Mouse (Mus musculus): ENCODE results near the gene Gm17374. TPM values are rescaled to one million over a fixed set of nuclear protein-coding genes. Genes with fewer than 3 reads are reported as not detected.
"Not testable (repeated sequence)": the region's sequence is repeated elsewhere in the genome, so short reads cannot be mapped to it uniquely, and the experiment has no call there.

Gm17374 gene
- not detected for polyA plus RNA-seq (2012; fragmentation: generic; extraction: Trizol)

DNA sequence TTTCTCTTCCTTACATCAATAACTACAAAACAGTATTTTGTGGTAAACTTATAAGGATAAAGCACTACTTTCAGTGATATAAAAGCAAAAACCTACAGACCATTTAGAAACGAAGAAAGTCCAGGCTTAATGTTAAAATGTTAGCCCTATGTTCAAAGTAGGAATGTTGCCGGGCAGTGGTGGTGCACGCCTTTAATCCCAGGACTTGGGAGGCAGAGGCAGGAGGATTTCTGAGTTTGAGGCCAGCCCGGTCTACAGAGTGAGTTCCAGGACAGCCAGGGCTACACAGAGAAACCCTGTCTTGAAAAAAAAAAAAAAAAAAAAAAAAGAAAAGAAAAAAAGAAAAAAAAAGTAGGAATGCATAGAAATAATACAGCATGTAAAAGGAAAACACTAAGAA lies at the start of gene Gm17374:
Gene Gm17374 (plus strand): TSS at position 301 of the 400 bp plus-strand sequence.
- not testable (repeated sequence) for H3K79me2 ChIP-seq (ENCODE audit: control insufficient read depth, insufficient read depth); H3ac ChIP-seq (ENCODE audit: control insufficient read depth, insufficient read length); H3K27me3 ChIP-seq (ENCODE audit: control insufficient read depth, insufficient read depth, insufficient read length); H3K4me2 ChIP-seq (ENCODE audit: low read depth); H3K4me3 ChIP-seq
- H3K36me3 ChIP-seq (ENCODE audit: control insufficient read depth, insufficient read depth): peaks cover 58% of the 10 kb centered on the region

DNA sequence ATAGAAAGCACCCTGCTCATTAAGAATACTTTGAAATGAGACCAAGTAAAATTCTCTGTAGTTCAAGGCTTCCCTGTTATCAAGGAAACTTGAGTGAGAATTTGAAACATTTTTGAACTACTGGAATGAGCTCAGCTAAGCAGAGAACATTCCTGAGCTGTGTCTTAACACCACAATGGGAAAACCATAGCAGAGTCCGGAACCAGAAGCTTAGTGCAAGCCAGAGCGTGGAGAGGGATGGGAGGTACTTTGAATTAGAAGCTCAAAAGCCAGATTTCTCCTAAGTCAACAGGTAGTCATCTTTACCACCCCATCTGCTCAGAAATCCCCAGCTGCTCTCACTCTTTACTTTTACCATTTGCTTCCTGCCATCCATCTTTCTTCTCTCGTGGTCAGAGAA lies 46.9 kb upstream of the Gm17374 start:
- TF ChIP-seq USF1 (IDR thresholded peaks at IDR 0.05; ENCODE audit: low read depth) (no peak), SRF (IDR thresholded peaks at IDR 0.05; ENCODE audit: control insufficient read depth, insufficient read length, low read depth) (no peak), MYOG (IDR thresholded peaks at IDR 0.05; ENCODE audit: control insufficient read depth in 1 of 3, insufficient read depth in 1 of 3, insufficient read length in 2 of 3, low read depth in 2 of 3) (no peak), CEBPB (IDR thresholded peaks at IDR 0.05; ENCODE audit: insufficient read depth, poor library complexity, severe bottlenecking) (no peak), MAX (IDR thresholded peaks at IDR 0.05; ENCODE audit: low read depth) (no peak), POLR2AphosphoS2 (IDR thresholded peaks at IDR 0.05; ENCODE audit: insufficient read length, low read depth) (no peak), POLR2A (IDR thresholded peaks at IDR 0.05; ENCODE audit: insufficient read length, low read depth) (no peak), TCF12 (IDR thresholded peaks at IDR 0.05; ENCODE audit: insufficient read depth, poor library complexity, severe bottlenecking) (no peak), MYOD1 (IDR thresholded peaks at IDR 0.05; ENCODE audit: control insufficient read depth in 1 of 3, insufficient read length in 2 of 3, low read depth in 2 of 3) (no peak), REST (IDR thresholded peaks at IDR 0.05; ENCODE audit: insufficient read depth, insufficient read length) (no peak), TCF3 (IDR thresholded peaks at IDR 0.05; ENCODE audit: insufficient read length, low read depth) (no peak), E2F4 (IDR thresholded peaks at IDR 0.05; ENCODE audit: insufficient read depth) (no peak)
- H3K4me2 ChIP-seq (ENCODE audit: low read depth): peak overlapping the region; percentile 45
- no peak overlapping the region for H3ac ChIP-seq (ENCODE audit: control insufficient read depth, insufficient read length)
- no peaks in the 10 kb centered on the region for H3K27me3 ChIP-seq (ENCODE audit: control insufficient read depth, insufficient read depth, insufficient read length)
- H3K4me3 ChIP-seq: no peak overlapping the region
- H3K79me2 ChIP-seq (ENCODE audit: control insufficient read depth, insufficient read depth): no peaks in the 10 kb centered on the region
- no peaks in the 10 kb centered on the region for H3K36me3 ChIP-seq (ENCODE audit: control insufficient read depth, insufficient read depth)

GRCm38 (mm10) chr2:140107641-140108040 lies 44.2 kb upstream of the Gm17374 start:
- Histone ChIP-seq H3K79me2 (ENCODE audit: control insufficient read depth, insufficient read depth) (no peaks in the 10 kb centered on the region), H3K4me2 (ENCODE audit: low read depth) (no peak overlapping the region)
- TF ChIP-seq CEBPB (IDR thresholded peaks at IDR 0.05; ENCODE audit: insufficient read depth, poor library complexity, severe bottlenecking) (peak; percentile 35), E2F4 (IDR thresholded peaks at IDR 0.05; ENCODE audit: insufficient read depth) (no peak)

GRCm38 (mm10) chr2:140108945-140109344 lies 42.9 kb upstream of the Gm17374 start:
- H3K36me3 ChIP-seq (ENCODE audit: control insufficient read depth, insufficient read depth): no peaks in the 10 kb centered on the region
- no peak overlapping the region for H3ac ChIP-seq (ENCODE audit: control insufficient read depth, insufficient read length)
- no peak overlapping the region for H3K4me2 ChIP-seq (ENCODE audit: low read depth)
- no peaks in the 10 kb centered on the region for H3K79me2 ChIP-seq (ENCODE audit: control insufficient read depth, insufficient read depth)
- H3K27me3 ChIP-seq (ENCODE audit: control insufficient read depth, insufficient read depth, insufficient read length): no peaks in the 10 kb centered on the region
- TF ChIP-seq MAX (IDR thresholded peaks at IDR 0.05; ENCODE audit: low read depth) (no peak), POLR2AphosphoS2 (IDR thresholded peaks at IDR 0.05; ENCODE audit: insufficient read length, low read depth) (no peak), MYOG (IDR thresholded peaks at IDR 0.05; ENCODE audit: control insufficient read depth in 1 of 3, insufficient read depth in 1 of 3, insufficient read length in 2 of 3, low read depth in 2 of 3) (no peak), SRF (IDR thresholded peaks at IDR 0.05; ENCODE audit: control insufficient read depth, insufficient read length, low read depth) (no peak), TCF3 (IDR thresholded peaks at IDR 0.05; ENCODE audit: insufficient read length, low read depth) (no peak), POLR2A (IDR thresholded peaks at IDR 0.05; ENCODE audit: insufficient read length, low read depth) (no peak), CEBPB (IDR thresholded peaks at IDR 0.05; ENCODE audit: insufficient read depth, poor library complexity, severe bottlenecking) (no peak), REST (IDR thresholded peaks at IDR 0.05; ENCODE audit: insufficient read depth, insufficient read length) (no peak), TCF12 (IDR thresholded peaks at IDR 0.05; ENCODE audit: insufficient read depth, poor library complexity, severe bottlenecking) (no peak), E2F4 (IDR thresholded peaks at IDR 0.05; ENCODE audit: insufficient read depth) (no peak), MYOD1 (IDR thresholded peaks at IDR 0.05; ENCODE audit: control insufficient read depth in 1 of 3, insufficient read length in 2 of 3, low read depth in 2 of 3) (no peak), USF1 (IDR thresholded peaks at IDR 0.05; ENCODE audit: low read depth) (no peak)
- H3K4me3 ChIP-seq: no peak overlapping the region

More at GRCm38 (mm10) chr2:140107641-140108040, 44.2 kb upstream of the Gm17374 start:
- no peak overlapping the region for H3ac ChIP-seq (ENCODE audit: control insufficient read depth, insufficient read length)
- H3K27me3 ChIP-seq (ENCODE audit: control insufficient read depth, insufficient read depth, insufficient read length): no peaks in the 10 kb centered on the region
- H3K36me3 ChIP-seq (ENCODE audit: control insufficient read depth, insufficient read depth): no peaks in the 10 kb centered on the region
- no peak overlapping the region for H3K4me3 ChIP-seq

DNA sequence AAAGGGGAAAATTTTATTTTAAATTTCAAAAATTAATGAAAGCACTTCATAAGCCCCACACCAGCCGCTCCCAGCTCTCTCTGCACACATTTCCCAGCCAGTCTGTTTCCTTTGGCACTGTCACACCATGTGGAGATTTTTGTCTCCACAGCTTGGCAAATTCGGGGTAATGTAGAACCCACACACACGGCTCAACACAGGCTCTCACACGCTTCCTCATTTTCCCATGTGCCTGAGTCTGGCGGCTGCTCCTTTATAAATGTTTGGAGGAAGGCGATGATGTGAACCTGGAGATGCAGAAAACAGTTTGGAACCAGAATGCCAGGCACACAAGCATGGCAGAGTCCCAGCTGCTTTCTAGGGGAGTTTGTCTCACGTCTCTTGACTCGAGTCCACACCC lies 38.0 kb upstream of the Gm17374 start:
- no peaks in the 10 kb centered on the region for H3K79me2 ChIP-seq (ENCODE audit: control insufficient read depth, insufficient read depth)
- H3ac ChIP-seq (ENCODE audit: control insufficient read depth, insufficient read length): no peak overlapping the region
- H3K36me3 ChIP-seq (ENCODE audit: control insufficient read depth, insufficient read depth): no peaks in the 10 kb centered on the region
- no peak overlapping the region for H3K4me2 ChIP-seq (ENCODE audit: low read depth)
- no peak for TF ChIP-seq REST (IDR thresholded peaks at IDR 0.05; ENCODE audit: insufficient read depth, insufficient read length)
- no peak for TF ChIP-seq POLR2A (IDR thresholded peaks at IDR 0.05; ENCODE audit: insufficient read length, low read depth)
- TF ChIP-seq SRF (IDR thresholded peaks at IDR 0.05; ENCODE audit: control insufficient read depth, insufficient read length, low read depth): no peak
- no peak for TF ChIP-seq MAX (IDR thresholded peaks at IDR 0.05; ENCODE audit: low read depth)
- no peak for TF ChIP-seq TCF3 (IDR thresholded peaks at IDR 0.05; ENCODE audit: insufficient read length, low read depth)
- TF ChIP-seq E2F4 (IDR thresholded peaks at IDR 0.05; ENCODE audit: insufficient read depth): no peak
- TF ChIP-seq CEBPB (IDR thresholded peaks at IDR 0.05; ENCODE audit: insufficient read depth, poor library complexity, severe bottlenecking): no peak
- no peak for TF ChIP-seq MYOD1 (IDR thresholded peaks at IDR 0.05; ENCODE audit: control insufficient read depth in 1 of 3, insufficient read length in 2 of 3, low read depth in 2 of 3)
- no peaks in the 10 kb centered on the region for H3K27me3 ChIP-seq (ENCODE audit: control insufficient read depth, insufficient read depth, insufficient read length)
- no peak overlapping the region for H3K4me3 ChIP-seq
